Mouse (Mus musculus) forebrain, embryonic 16.5 days (tissue): ENCODE measurements around the gene Lin52. TPM values are rescaled to one million over a fixed set of nuclear protein-coding genes. Genes with fewer than 3 reads are reported as not detected.

ENCODE experiments used
- ATAC-seq: fragments of 200-750 bp; cut with Nextera tagmentation; 2 replicates; pipeline ENCODE4 v1.8.0; 2017; ENCODE audit warnings: mild to moderate bottlenecking, moderate library complexity
- H3K27ac ChIP-seq: fragments of 300-500 bp; sonication (generic); 2 replicates; pipeline ENCODE4 v1.5.1; 2014; ENCODE audit warnings: low read length, control low read depth
- H3K27me3 ChIP-seq: fragments of 300-500 bp; sonication (generic); replicated peaks from 2 replicates; pipeline ENCODE4 v1.6.1; 2014; ENCODE audit warnings: low read length; ENCODE audit not compliant: control insufficient read depth, insufficient read depth
- H3K36me3 ChIP-seq: fragments of 300-500 bp; sonication (generic); 2 replicates; pipeline ENCODE4 v1.6.1; 2014; ENCODE audit not compliant: control insufficient read depth, insufficient read depth
- H3K4me1 ChIP-seq: fragments of 300-500 bp; sonication (generic); replicated peaks from 2 replicates; pipeline ENCODE4 v1.6.1; 2014; ENCODE audit warnings: low read length; ENCODE audit not compliant: control insufficient read depth, insufficient read depth
- H3K4me2 ChIP-seq: fragments of 300-500 bp; sonication (generic); 2 replicates; pipeline ENCODE4 v1.6.1; 2014; ENCODE audit warnings: mild to moderate bottlenecking, low read length, control low read depth
- H3K4me3 ChIP-seq: fragments of 300-500 bp; sonication (generic); replicated peaks from 2 replicates; pipeline ENCODE4 v1.5.1; 2014; ENCODE audit warnings: mild to moderate bottlenecking, low read length, control low read depth
- H3K9ac ChIP-seq: fragments of 300-500 bp; sonication (generic); replicated peaks from 2 replicates; pipeline ENCODE4 v1.6.1; 2014; ENCODE audit warnings: low read depth, low read length, control low read depth
- H3K9me3 ChIP-seq: fragments of 300-500 bp; sonication (generic); 2 replicates; pipeline ENCODE4 v1.6.1; 2016; ENCODE audit warnings: low read length; ENCODE audit not compliant: control insufficient read depth
- WGBS: fragments of 180-500 bp; shearing (Covaris S2); extraction: QIAGEN DNeasy Blood & Tissue Kit; methylation state at CpG from one replicate; pipeline ENCODE4 v1.1.7; 2014; 5-methylcytosine and 5-hydroxymethylcytosine counted together
- polyA plus RNA-seq: library from polyadenylated mRNA; unstranded; fragments of >200 nt; fragmentation: Nextera tagmentation; extraction: Ambion mirVana; gene quantifications from 2 replicates; pipeline ENCODE4 v1.2.1, GENCODE M21; 2015

Gene Lin52
- polyA plus RNA-seq: 40.3 and 41.4 TPM in 2 replicates

GRCm38 (mm10) chr12:84450718-84451646 lies at the start of gene Lin52, which contains the start of gene Aldh6a1:
Gene Lin52 (plus strand): TSS chr12:84451422.
Gene Aldh6a1 (minus strand): TSS chr12:84451004.
- H3K4me3 ChIP-seq: peak within 1 kb of the TSS; percentile 64
- 0 out of 2 replicates have a peak, but pooled peaks cover 5% of the 10 kb centered on the region for H3K27me3 ChIP-seq
- peaks cover 21% of the 10 kb centered on the region for H3K4me1 ChIP-seq
- H3K9ac ChIP-seq: peak within 1 kb of the TSS; percentile 82
- peak; percentile 98 for ATAC-seq
- H3K36me3 ChIP-seq: no peaks in the 10 kb centered on the region
- peak within 1 kb of the TSS; percentile 69 for H3K27ac ChIP-seq
- peak within 1 kb of the TSS; percentile 87 for H3K4me2 ChIP-seq
- no peaks in the 10 kb centered on the region for H3K9me3 ChIP-seq
- WGBS: under 1% methylated on average over 49 of the region's 49 CpGs

GRCm38 (mm10) chr12:84402923-84403322 lies 48.3 kb upstream of the Lin52 start:
- no peak overlapping the region for H3K9ac ChIP-seq
- no peak overlapping the region for H3K4me2 ChIP-seq
- no peaks in the 10 kb centered on the region for H3K36me3 ChIP-seq
- no peaks in the 10 kb centered on the region for H3K27me3 ChIP-seq
- WGBS: 85% methylated on average over 9 of the region's 9 CpGs
- ATAC-seq: no peak
- H3K9me3 ChIP-seq: no peaks in the 10 kb centered on the region
- no peak overlapping the region for H3K27ac ChIP-seq
- H3K4me1 ChIP-seq: peaks cover 3% of the 10 kb centered on the region
- H3K4me3 ChIP-seq: no peak overlapping the region

GRCm38 (mm10) chr12:84404541-84404940 lies 46.7 kb upstream of the Lin52 start:
- no peaks in the 10 kb centered on the region for H3K27me3 ChIP-seq
- no peaks in the 10 kb centered on the region for H3K36me3 ChIP-seq
- H3K9ac ChIP-seq: no peak overlapping the region
- H3K4me3 ChIP-seq: no peak overlapping the region
- ATAC-seq: no peak
- H3K4me1 ChIP-seq: peaks cover 11% of the 10 kb centered on the region
- H3K27ac ChIP-seq: no peak overlapping the region
- H3K4me2 ChIP-seq: no peak overlapping the region
- WGBS: 49% methylated on average over 6 of the region's 6 CpGs
- H3K9me3 ChIP-seq: no peaks in the 10 kb centered on the region

- Histone ChIP-seq H3K4me3 (no peak overlapping the region), H3K9me3 (no peaks in the 10 kb centered on the region), H3K4me2 (no peak overlapping the region), H3K9ac (no peak overlapping the region), H3K36me3 (no peaks in the 10 kb centered on the region), H3K4me1 (peaks cover 13% of the 10 kb centered on the region), H3K27me3 (no peaks in the 10 kb centered on the region), H3K27ac (no peak overlapping the region)
- ATAC-seq: no peak
- 71% methylated on average over 4 of the region's 4 CpGs for WGBS
Observed at GRCm38 (mm10) chr12:84407259-84407658, 44.0 kb upstream of the Lin52 start.

- ATAC-seq: peak; percentile 30
- no peaks in the 10 kb centered on the region for H3K36me3 ChIP-seq
- H3K9me3 ChIP-seq: no peaks in the 10 kb centered on the region
- peak overlapping the region; percentile 46 for H3K27ac ChIP-seq
- WGBS: 2% methylated on average over 44 of the region's 52 CpGs
- H3K9ac ChIP-seq: peak overlapping the region; percentile 92
- H3K4me1 ChIP-seq: peaks cover 13% of the 10 kb centered on the region
- peak overlapping the region; percentile 95 for H3K4me2 ChIP-seq
- H3K4me3 ChIP-seq: peak overlapping the region; percentile 88
- H3K27me3 ChIP-seq: no peaks in the 10 kb centered on the region
Observed at GRCm38 (mm10) chr12:84407874-84408818, 43.1 kb upstream of the Lin52 start.

- Histone ChIP-seq H3K4me2 (peak within 1 kb of the TSS; percentile 95), H3K27ac (peak within 1 kb of the TSS; percentile 46), H3K36me3 (no peaks in the 10 kb centered on the region), H3K4me3 (peak within 1 kb of the TSS; percentile 88), H3K27me3 (no peaks in the 10 kb centered on the region), H3K9ac (peak within 1 kb of the TSS; percentile 92), H3K4me1 (peaks cover 13% of the 10 kb centered on the region), H3K9me3 (no peaks in the 10 kb centered on the region)
- ATAC-seq: peak; percentile 95
- 1% methylated on average over 60 of the region's 63 CpGs for WGBS
Observed at GRCm38 (mm10) chr12:84408819-84409507, 42.3 kb upstream of the Lin52 start, which contains the start of the genes Entpd5 and Bbof1. Gene Entpd5 (minus strand): TSS chr12:84409029. Gene Bbof1 (plus strand): TSS chr12:84409071.

- Histone ChIP-seq H3K4me1 (peaks cover 8% of the 10 kb centered on the region), H3K4me2 (peak within 1 kb of the TSS; percentile 93), H3K9ac (peak within 1 kb of the TSS; percentile 71), H3K27me3 (no peaks in the 10 kb centered on the region), H3K27ac (peak within 1 kb of the TSS; percentile 88), H3K36me3 (peaks cover 2% of the 10 kb centered on the region; the same call in 1 of the 2 replicates), H3K4me3 (peak within 1 kb of the TSS; percentile 80), H3K9me3 (0 out of 2 replicates have a peak, but pooled peaks cover 3% of the 10 kb centered on the region)
- peak; percentile 98 for ATAC-seq
- WGBS: 3% methylated on average over 50 of the region's 50 CpGs
Observed at GRCm38 (mm10) chr12:84416834-84417604, 34.2 kb upstream of the Lin52 start, which contains the start of gene Rnf113a2. Gene Rnf113a2 (plus strand): TSS chr12:84417196.

- Histone ChIP-seq H3K27ac (peak overlapping the region; percentile 88), H3K4me1 (peaks cover 8% of the 10 kb centered on the region), H3K4me2 (peak overlapping the region; percentile 93), H3K9ac (peak overlapping the region; percentile 71), H3K9me3 (0 out of 2 replicates have a peak, but pooled peaks cover 3% of the 10 kb centered on the region), H3K36me3 (peaks cover 2% of the 10 kb centered on the region; the same call in 1 of the 2 replicates), H3K27me3 (no peaks in the 10 kb centered on the region), H3K4me3 (peak overlapping the region; percentile 80)
- peak; percentile 11; the same call in 1 of the 2 replicates for ATAC-seq
- 40% methylated on average over 18 of the region's 18 CpGs for WGBS
Observed at GRCm38 (mm10) chr12:84417605-84417922, 33.7 kb upstream of the Lin52 start.
